8 mouse cellular contexts compared by ENCODE assay signal in the genomic region with DNA sequence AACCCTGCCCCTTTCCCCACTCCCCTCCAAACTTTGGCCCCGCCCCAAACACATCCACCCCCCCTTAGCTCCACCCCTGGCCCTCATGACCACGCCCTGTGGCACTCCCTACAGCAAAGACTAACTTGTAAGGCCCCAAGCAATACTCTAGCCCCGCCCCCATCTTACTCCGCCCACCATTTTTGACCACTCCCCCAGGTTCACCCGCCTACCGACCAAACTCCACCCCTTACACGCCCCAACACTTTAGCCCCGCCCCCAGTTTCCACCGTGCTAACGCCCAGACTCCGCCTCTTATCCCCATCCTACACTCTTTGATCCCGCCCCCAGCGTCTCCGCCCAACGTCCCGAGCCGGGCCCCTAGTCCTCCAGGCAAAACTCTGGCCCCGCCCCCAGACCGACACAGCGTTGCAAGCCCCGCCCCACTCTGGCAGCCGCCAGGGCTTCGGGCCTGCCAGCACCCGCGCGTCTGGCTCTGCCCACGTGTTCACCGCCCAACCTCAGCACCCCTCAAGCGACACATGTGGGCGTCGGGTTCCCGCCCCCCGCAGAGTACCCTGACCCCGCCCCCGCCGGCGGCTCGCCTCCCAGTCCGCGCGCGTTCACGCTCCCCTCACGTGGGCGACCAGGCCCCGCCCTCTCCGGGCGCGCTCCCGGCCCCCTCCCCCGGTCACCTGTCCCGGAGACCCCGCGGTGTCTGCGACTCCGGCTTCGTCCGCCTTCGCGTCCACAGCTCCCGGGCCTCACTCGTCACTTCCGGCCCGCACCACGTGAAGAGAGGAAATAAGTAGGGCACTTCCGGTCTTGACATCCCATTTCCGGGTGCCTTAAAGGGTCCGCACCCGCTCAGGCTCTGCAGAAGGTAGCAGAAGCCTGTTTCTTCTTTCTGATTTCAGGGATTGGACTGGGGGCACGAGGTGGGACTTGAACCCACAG. TPM values are rescaled to one million over a fixed set of nuclear protein-coding genes. Genes with fewer than 3 reads are reported as not detected.
DNase-seq lines count a peak whose midpoint lies in the region; ATAC-seq lines count a peak whose summit lies in the region.

Gene Ccdc9 (minus strand): TSS at position 770 of the 936 bp plus-strand sequence.

- WGBS in forebrain, embryonic 11.5 days = under 1% methylated on average over 68 of the region's 70 CpGs
- under 1% methylated on average over 63 of the region's 70 CpGs for WGBS in heart, embryonic 16.5 days
- 1% methylated on average over 70 of the region's 70 CpGs for WGBS in liver, embryonic 15.5 days (ENCODE audit: insufficient replicate concordance)
- 2% methylated on average over 70 of the region's 70 CpGs for WGBS in neural tube, embryonic 12.5 days

- no peaks in the 10 kb centered on the region for H3K27me3 ChIP-seq in forebrain, embryonic 11.5 days (ENCODE audit: control insufficient read depth, insufficient read depth, low read length)
- H3K27me3 ChIP-seq in heart, embryonic 16.5 days (ENCODE audit: control insufficient read depth, insufficient read depth, low read length) = no peaks in the 10 kb centered on the region
- no peaks in the 10 kb centered on the region for H3K27me3 ChIP-seq in liver, embryonic 15.5 days
- H3K27me3 ChIP-seq in neural tube, embryonic 12.5 days (replicated peaks) = no peaks in the 10 kb centered on the region

- peaks cover 5% of the 10 kb centered on the region; the same call in 1 of the 2 replicates for H3K4me1 ChIP-seq in forebrain, embryonic 11.5 days (replicated peaks; ENCODE audit: control insufficient read depth, insufficient read depth, low read length)
- peaks cover 4% of the 10 kb centered on the region; the same call in 1 of the 2 replicates for H3K4me1 ChIP-seq in heart, embryonic 16.5 days (ENCODE audit: control insufficient read depth, insufficient read depth, low read length)
- H3K4me1 ChIP-seq in liver, embryonic 15.5 days (replicated peaks) = peaks cover 32% of the 10 kb centered on the region
- H3K4me1 ChIP-seq in neural tube, embryonic 12.5 days = peaks cover 9% of the 10 kb centered on the region

- H3K27ac ChIP-seq in forebrain, embryonic 11.5 days (ENCODE audit: low read depth, low read length) = peak within 1 kb of the TSS; percentile 89
- peak within 1 kb of the TSS; percentile 98 for H3K27ac ChIP-seq in heart, embryonic 16.5 days (ENCODE audit: low read length)
- H3K27ac ChIP-seq in liver, embryonic 15.5 days (replicated peaks) = peak within 1 kb of the TSS; percentile 97
- H3K27ac ChIP-seq in neural tube, embryonic 12.5 days = peak within 1 kb of the TSS; percentile 86

- H3K4me3 ChIP-seq in forebrain, embryonic 11.5 days (ENCODE audit: low read depth, low read length) = peak within 1 kb of the TSS; percentile 68
- H3K4me3 ChIP-seq in heart, embryonic 16.5 days (ENCODE audit: low read length) = peak within 1 kb of the TSS; percentile 78
- peak within 1 kb of the TSS; percentile 89 for H3K4me3 ChIP-seq in liver, embryonic 15.5 days (replicated peaks)
- peak within 1 kb of the TSS; percentile 74 for H3K4me3 ChIP-seq in neural tube, embryonic 12.5 days

- H3K36me3 ChIP-seq in forebrain, embryonic 11.5 days (ENCODE audit: control insufficient read depth, insufficient read depth, low read length) = peaks cover 2% of the 10 kb centered on the region; the same call in 1 of the 2 replicates
- H3K36me3 ChIP-seq in heart, embryonic 16.5 days (ENCODE audit: control insufficient read depth, insufficient read depth) = peaks cover 19% of the 10 kb centered on the region
- H3K36me3 ChIP-seq in liver, embryonic 15.5 days (replicated peaks) = peaks cover 30% of the 10 kb centered on the region
- peaks cover 30% of the 10 kb centered on the region for H3K36me3 ChIP-seq in neural tube, embryonic 12.5 days

- peak; percentile 93 for ATAC-seq in forebrain, embryonic 11.5 days (replicated peaks; ENCODE audit: low FRiP score)
- ATAC-seq in heart, embryonic 16.5 days (replicated peaks; ENCODE audit: extremely low read depth, insufficient read depth, low FRiP score) = peak; percentile 90
- ATAC-seq in liver, embryonic 15.5 days (ENCODE audit: insufficient read depth) = peak; percentile 84
- ATAC-seq in neural tube, embryonic 12.5 days (ENCODE audit: low FRiP score, low read depth) = peak; percentile 96

- H3K9ac ChIP-seq in forebrain, embryonic 11.5 days (ENCODE audit: low read length) = peak within 1 kb of the TSS; percentile 80
- peak within 1 kb of the TSS; percentile 85 for H3K9ac ChIP-seq in heart, embryonic 16.5 days (ENCODE audit: low read length)
- peak within 1 kb of the TSS; percentile 83 for H3K9ac ChIP-seq in liver, embryonic 15.5 days
- H3K9ac ChIP-seq in neural tube, embryonic 12.5 days = peak within 1 kb of the TSS; percentile 69

- DNase-seq in CD8-positive naive resting alpha-beta T cell, adult 2 months (ENCODE audit: low read depth in 2 of 2, low spot score in 2 of 2) = peak; percentile 99
- DNase-seq in c-Kit-positive CD71-negative TER-119-negative erythroid progenitor cells, embryonic 14.5 days (ENCODE audit: low read depth) = peak; percentile 99
- peak; percentile 100 for DNase-seq in forebrain, embryonic 11.5 days (ENCODE audit: low spot score)
- peak; percentile 100 for DNase-seq in kidney, postnatal 36 days
- DNase-seq in telencephalon, adult 2 months (ENCODE audit: low read depth, low spot score) = peak; percentile 96

- H3K4me2 ChIP-seq in forebrain, embryonic 11.5 days (ENCODE audit: low read depth, low read length, severe bottlenecking) = peak within 1 kb of the TSS; percentile 54
- H3K4me2 ChIP-seq in heart, embryonic 16.5 days (ENCODE audit: low read depth, low read length) = peak within 1 kb of the TSS; percentile 58
- peak within 1 kb of the TSS; percentile 94 for H3K4me2 ChIP-seq in liver, embryonic 15.5 days
- H3K4me2 ChIP-seq in neural tube, embryonic 12.5 days (replicated peaks) = peak within 1 kb of the TSS; percentile 60

- no peaks in the 10 kb centered on the region for H3K9me3 ChIP-seq in forebrain, embryonic 11.5 days (ENCODE audit: control insufficient read depth, low read length)
- H3K9me3 ChIP-seq in heart, embryonic 16.5 days (replicated peaks; ENCODE audit: control insufficient read depth, low read length) = no peaks in the 10 kb centered on the region
- no peaks in the 10 kb centered on the region for H3K9me3 ChIP-seq in liver, embryonic 15.5 days (replicated peaks)
- H3K9me3 ChIP-seq in neural tube, embryonic 12.5 days = no peaks in the 10 kb centered on the region

RNA-seq across cellular contexts. Expression of gene Ccdc9, which starts in this region (rescaled TPM):
- polyA plus RNA-seq in forebrain, embryonic 11.5 days (2014; fragmentation: Nextera tagmentation; extraction: Ambion mirVana) = 22.3 and 32.2 TPM in 2 replicates
- polyA plus RNA-seq in heart, embryonic 16.5 days (2015; fragmentation: Nextera tagmentation; extraction: Ambion mirVana) = 12.0 and 15.2 TPM in 2 replicates
- 10.3 and 12.3 TPM in 2 replicates for polyA plus RNA-seq in liver, embryonic 15.5 days (2015; fragmentation: Nextera tagmentation; extraction: Ambion mirVana)
- polyA plus RNA-seq in neural tube, embryonic 12.5 days (2016; fragmentation: Nextera tagmentation; extraction: Ambion mirVana) = 47.7 and 49.5 TPM in 2 replicates

Comparison
In these comparisons a context has a peak if more than half of its experiments do, and no peak if none do; other contexts are left out.
1. Peak in every context shown above with its lines: DNase-seq, ATAC-seq, H3K4me3 ChIP-seq and H3K27ac ChIP-seq.